Mouse (Mus musculus) heart, adult 9 months (tissue): ENCODE results near the gene Galnt2.
A peak's percentile ranks its signal among the peaks of the same experiment; 100 is the strongest.

Experiments used
- DNase-seq, 2 experiments: peaks; one replicate each; pipeline ENCODE4 v3.0.0; 2022; ENCODE audit warnings: low spot score in 2 of 2

The Galnt2 gene

DNA sequence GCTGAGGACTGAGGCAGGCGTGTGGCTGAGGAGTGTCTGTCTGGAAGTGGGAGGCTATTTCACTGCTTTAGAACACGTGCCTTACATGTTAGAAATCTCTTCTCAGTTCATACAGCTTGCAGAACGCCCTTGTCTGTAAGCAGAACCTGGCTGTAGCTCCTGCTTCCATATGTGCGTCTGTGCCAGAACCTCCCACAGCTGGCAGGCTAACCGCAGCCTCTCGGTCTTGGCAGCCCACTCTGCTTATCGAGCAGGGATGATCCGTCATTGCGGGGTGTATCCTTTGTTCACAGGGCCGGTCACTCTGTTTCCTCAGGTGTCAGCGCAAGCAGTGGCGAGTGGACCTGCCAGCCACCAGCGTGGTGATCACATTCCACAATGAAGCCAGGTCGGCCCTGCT, 92.2 kb downstream of the Galnt2 start:
- peak; percentile 27 to 46 for DNase-seq

DNA sequence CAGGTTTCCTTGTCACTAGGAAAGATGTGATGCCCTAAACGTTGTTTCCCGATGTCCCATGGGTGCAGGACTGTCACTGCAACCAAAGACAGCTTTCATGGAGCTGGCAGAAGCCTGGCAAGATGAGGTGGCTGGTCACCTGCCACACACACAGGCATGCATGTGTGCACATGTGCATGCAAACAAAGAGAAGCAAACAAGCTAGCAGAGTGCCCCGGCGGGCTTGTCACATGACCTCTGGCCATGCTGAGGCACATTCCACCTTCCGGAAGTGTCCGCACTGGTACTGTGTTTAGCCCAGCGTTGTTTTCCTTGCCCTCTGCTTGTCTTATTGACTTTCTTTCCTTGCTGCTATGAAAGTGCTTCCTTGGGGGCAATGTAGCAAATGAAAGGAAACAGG, 97.1 kb downstream of the Galnt2 start:
- DNase-seq, result no peak

DNA sequence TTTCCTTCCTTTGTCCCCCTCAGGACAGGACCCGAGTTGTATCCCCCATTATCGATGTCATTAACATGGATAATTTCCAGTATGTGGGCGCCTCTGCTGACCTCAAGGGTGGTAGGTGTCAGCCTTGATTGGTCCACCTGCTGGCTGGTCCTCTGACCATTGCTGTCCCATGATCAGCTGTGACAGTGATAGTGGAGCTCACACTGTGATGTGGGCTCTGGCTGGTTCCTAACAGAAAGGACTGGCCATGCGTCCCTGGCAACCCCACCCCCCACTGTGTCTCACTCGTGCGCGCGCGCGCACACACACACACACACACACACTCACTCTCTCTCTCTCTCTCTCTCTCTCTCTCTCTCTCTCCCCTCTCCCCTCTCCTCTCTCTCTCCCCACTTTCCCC, 98.5 kb downstream of the Galnt2 start:
- no peak for DNase-seq

DNA sequence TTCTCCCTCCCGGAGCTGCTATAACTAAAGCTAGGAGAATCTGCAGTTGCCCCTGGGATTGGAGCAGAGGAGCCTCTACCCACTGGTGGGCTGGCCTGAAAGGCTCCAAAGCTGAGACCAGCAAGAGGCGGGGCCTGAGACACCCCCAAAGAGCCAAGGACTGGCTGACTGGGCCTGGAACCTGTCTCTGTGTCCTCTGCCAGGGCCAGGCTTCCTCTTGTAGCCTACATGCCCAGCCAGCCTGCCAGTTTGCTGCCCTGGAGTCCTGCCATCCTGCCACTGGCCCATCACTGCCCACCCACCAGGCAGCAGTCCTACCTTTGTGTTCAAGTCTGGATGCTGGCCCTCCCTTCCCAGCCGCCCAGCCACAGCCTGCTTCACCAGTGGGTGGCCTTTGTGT, 99.2 kb downstream of the Galnt2 start:
- DNase-seq, result no peak

GRCm38 (mm10) chr8:124331094-124331493, 99.9 kb downstream of the Galnt2 start:
- DNase-seq, result no peak

DNA sequence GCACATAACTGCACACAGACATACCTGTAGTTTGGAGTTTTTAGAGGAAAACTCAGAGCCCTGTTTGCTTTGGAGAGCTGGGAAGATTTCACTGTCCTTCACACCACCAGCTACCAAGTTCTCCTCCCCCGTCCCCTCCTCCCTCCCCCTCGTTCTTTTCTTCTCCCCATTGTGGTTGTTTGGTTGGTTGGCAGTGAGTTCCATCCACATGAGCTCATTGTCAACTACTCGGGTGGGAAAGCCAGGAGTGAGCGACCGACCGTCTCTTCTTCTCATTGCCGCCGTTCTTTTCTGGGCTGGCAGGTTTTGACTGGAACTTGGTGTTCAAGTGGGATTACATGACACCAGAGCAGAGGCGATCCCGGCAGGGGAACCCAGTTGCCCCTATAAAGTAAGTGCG, 100.5 kb downstream of the Galnt2 start:
- no peak for DNase-seq

- DNase-seq, result no peak
These were observed 105.1 kb downstream of the Galnt2 start for GRCm38 (mm10) chr8:124336302-124336701.

DNA sequence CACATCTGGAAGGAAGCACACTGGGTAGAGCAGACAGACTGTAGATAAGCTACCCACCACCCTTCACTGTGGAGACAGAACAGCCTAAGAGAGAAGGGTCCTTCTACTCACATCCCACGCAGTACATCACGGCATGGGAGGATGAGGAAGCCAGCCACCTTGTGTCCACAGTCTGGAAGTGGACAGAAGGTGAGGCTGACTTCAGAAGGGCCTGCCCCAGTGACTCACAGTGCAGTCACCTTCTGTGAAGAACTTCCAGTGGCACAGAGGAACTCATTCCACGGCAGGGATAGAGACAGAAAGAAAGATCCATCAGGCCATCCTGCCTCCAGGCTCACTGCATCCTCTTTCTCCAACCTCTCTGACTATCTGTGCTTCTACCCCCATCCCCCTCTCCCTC, 108.6 kb downstream of the Galnt2 start:
- no peak for DNase-seq

DNA sequence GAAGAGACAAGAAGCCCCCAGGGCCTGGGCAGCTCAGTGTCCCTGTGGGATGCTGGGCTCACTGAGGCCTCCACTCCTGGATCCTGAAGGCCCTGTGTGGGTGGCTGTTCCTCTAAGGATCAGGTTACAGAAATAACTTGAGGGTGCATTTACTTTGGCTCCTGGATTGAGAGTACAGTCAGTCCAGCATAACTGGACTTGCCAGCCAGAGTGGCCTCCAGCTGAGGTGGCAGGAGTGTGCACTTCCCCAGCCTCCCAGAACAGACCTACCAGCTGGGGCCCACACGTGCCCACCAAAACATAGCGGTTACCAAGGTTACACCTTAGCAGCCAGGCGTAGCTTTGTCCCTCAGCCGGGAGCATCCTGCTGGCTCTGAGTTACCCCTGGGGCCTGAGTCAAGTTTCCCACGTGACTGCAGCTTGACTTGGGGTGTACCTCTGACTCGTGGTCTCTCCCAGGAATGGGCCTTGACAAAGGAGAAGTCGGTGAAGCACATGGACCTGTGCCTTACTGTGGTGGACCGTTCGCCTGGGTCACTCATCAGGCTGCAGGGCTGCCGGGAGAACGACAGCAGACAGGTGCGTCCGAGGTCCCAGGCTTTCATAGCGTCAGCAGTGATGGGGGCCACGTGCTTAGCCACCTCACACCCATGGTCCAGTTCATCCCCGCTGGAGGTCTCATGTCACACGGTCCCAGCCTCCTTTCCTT, 109.3 kb downstream of the Galnt2 start:
- DNase-seq, result no peak

DNA sequence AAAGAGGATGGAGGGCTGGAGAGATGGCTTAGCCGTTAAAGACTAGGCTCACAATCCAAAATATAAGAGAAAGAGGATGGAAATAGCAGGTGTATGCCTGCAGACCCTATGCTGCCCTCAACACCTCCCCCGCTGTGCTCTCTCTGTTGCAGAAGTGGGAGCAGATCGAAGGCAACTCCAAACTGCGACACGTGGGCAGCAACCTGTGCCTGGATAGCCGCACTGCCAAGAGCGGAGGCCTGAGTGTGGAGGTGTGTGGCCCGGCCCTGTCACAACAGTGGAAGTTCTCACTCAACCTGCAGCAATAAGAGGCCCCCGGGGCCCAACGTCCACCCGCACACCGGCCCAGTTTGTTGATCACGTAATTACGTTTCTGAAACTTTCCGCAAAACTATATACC, 112.0 kb downstream of the Galnt2 start:
- no peak for DNase-seq

DNA sequence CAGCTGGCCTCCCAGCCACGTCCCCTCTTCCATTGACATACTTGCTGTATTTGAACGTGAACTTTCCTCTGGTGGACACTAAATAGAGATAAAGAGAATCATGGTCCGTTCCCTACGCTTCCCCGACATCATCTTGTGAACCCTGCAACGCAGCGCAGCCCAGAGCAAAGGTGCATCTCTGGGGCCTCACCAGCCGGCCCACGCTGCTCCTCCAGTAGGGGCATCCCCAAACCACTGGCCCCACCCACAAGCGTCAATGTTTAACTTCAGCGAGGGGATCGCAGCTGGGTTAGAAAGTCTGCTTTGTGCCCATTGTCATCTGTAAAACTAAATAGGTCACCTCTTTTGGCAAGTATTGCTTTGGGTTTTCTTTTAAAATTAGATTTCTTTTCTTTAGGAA, 112.8 kb downstream of the Galnt2 start:
- no peak for DNase-seq

- DNase-seq, result no peak
These were observed 113.9 kb downstream of the Galnt2 start for GRCm38 (mm10) chr8:124345098-124345497.

- DNase-seq, result peak in 1 of 2 experiments; percentile 43
These were observed 115.8 kb downstream of the Galnt2 start for GRCm38 (mm10) chr8:124346852-124347523.

DNA sequence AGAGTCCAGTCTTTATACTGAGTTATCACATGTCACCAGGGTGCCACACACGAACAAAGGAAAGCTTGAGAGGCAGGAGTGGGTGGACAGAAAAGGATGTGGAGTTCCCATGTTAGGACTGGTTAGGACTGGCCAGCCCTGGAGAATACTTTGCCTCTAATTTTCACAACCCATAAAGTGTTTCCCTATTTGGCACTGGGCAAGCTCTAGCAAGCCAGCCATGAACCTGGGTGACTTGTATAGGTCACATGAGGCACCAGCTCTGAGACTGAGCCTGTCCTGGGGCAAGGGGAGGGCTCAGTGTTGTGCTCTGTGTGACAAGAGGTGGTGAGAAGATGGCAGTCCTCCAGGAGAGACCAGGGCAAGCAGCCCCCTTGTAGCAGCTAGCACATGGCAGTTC, 116.9 kb downstream of the Galnt2 start:
- no peak for DNase-seq

- DNase-seq, result peak; percentile 42 to 74
These were observed 118.5 kb downstream of the Galnt2 start for GRCm38 (mm10) chr8:124349663-124350062.

- no peak for DNase-seq
These were observed 120.4 kb downstream of the Galnt2 start for GRCm38 (mm10) chr8:124351636-124352035.

- no peak for DNase-seq
These were observed 129.7 kb downstream of the Galnt2 start for GRCm38 (mm10) chr8:124360911-124361310.

GRCm38 (mm10) chr8:124361773-124362427, 130.7 kb downstream of the Galnt2 start:
- no peak for DNase-seq

GRCm38 (mm10) chr8:124362589-124362988, 131.4 kb downstream of the Galnt2 start:
- DNase-seq, result no peak

DNA sequence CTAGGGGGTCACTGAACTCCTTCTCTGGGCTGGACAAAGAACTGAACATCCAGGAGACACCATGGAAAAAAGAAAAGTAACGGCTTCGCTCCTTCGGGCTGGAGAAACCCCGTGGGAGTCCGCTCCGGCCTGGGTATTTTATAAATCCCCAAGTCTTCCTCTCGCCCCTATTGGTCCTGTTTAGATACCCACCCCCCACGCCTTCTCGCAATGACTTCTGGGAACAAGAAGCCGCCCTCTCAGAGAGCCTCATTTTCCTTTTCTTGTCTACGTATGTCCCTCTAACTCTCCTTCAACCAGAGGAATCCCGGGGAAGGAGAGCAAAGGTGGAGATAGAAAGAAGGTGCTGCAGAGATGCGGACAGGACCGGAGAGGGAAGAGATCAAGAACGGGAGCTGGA, 132.1 kb downstream of the Galnt2 start:
- no peak for DNase-seq

DNA sequence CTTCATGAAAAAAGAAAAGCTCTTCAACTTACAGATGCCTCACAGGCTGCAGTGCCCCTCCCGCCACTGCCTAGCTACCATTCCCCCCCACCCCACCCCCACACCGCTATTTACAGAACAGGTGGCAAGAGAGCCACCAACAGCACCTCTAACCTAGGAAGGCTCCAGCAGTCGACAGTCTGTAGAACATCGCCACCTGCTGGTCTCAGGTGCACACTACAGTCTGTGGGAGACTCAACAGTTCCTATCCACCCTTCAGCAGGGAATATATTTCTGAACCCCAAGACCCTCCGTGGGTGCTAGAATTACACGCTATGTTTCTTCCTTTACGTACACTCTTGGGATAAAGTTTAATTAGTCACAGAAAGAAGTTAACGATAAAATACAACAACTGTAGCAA, 137.0 kb downstream of the Galnt2 start:
- DNase-seq, result peak in 1 of 2 experiments; percentile 33

DNA sequence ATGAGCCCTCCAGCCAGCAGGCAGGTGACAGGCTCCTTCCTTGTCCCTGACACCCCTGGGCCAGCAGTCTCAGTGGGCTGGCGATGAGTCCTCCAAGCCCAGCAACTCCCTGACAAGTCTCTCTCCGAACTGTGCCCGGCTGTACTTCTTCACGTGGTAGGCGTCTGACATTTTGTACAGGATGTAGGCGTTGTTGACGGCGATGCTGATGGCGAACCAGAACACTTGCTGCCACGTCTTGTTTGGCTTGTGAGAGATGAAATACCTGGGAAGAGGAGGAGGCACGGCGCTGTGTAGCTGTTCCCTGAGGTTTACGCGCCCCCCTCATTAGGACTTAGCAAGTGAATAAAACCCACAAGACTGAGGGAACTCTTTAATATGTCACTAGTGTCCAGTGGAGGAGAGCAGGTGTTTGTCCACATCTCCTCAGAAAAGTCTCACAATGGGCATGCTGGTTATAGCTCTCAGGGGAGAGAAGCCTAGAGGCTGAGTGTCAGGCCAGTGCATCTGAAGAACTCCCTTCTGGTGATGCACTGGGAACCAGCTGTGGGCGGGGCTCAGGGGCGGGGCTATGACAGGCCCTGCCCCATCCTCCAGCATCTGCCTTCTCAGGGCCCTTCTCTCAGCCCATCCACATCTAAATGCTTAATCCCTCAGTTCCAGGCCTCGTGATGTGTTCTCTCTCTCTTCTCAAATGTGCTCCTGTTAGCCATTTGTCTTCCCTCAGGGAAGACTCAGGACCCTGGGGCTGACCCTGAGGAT, 139.4 kb downstream of the Galnt2 start:
- DNase-seq, result no peak
